Comparison of ENCODE assay signal across 16 mouse cellular contexts in genomic region chr2:138338524-138338923, GRCm38 (mm10).
"Had no signal": no experiment of that assay in that cellular context is flagged by ENCODE, and none has a peak within 500 bp of the region (broad histone marks: within the 10 kb centered on the region; RNA-seq: fewer than 3 reads in every experiment).

No protein-coding gene starts in this region.

- H3K27me3 ChIP-seq: neural tube, embryonic 13.5 days; neural tube, embryonic 15.5 days had no signal

- H3K9me3 ChIP-seq: midbrain, embryonic 10.5 days; neural tube, embryonic 13.5 days; neural tube, embryonic 15.5 days had no signal

- H3K36me3 ChIP-seq: midbrain, embryonic 10.5 days; neural tube, embryonic 13.5 days; neural tube, embryonic 15.5 days had no signal

- ATAC-seq: midbrain, embryonic 16.5 days had no signal

- H3K4me2 ChIP-seq: lung, embryonic 14.5 days; neural tube, embryonic 13.5 days; neural tube, embryonic 15.5 days had no signal

- H3K27ac ChIP-seq: liver, embryonic 14.5 days; midbrain, embryonic 10.5 days; neural tube, embryonic 13.5 days; neural tube, embryonic 15.5 days had no signal

- DNase-seq: lung, adult 18-20 months; lung, embryonic 14.5 days; lung, postnatal 10 days; lung, postnatal 4 days; retina, postnatal 1 day; right cerebral cortex, adult 18-20 months; right cerebral cortex, postnatal 14 days; thymus, adult 18-20 months; thymus, postnatal 14 days; thymus, postnatal 36 days had no signal

- H3K4me3 ChIP-seq: midbrain, embryonic 10.5 days; myocyte; neural tube, embryonic 13.5 days; neural tube, embryonic 15.5 days had no signal

- H3K4me1 ChIP-seq: midbrain, embryonic 10.5 days; neural tube, embryonic 13.5 days; neural tube, embryonic 15.5 days had no signal

- H3K9ac ChIP-seq: liver, embryonic 14.5 days; lung, embryonic 14.5 days; neural tube, embryonic 13.5 days; neural tube, embryonic 15.5 days had no signal
